8 mouse cellular contexts compared by ENCODE assay signal in the genomic region with DNA sequence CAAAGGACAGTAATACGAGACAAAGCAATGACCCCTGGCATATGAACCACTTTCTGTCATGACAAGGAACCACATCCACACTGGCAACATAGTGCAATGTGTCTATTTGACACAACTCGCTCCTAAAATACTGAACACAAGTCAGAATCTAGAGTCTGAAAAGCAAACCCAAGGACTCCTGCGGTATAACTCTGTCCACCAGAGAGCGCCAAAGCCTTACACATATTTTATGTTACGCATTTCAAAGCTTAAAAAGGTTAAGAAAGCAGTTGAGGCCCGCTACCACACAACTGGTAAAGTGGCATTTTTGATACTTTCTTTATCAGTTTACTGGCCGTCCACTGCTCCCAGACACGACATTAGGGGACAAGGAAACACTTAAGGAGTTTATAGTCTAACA. TPM values are rescaled to one million over a fixed set of nuclear protein-coding genes. Genes with fewer than 3 reads are reported as not detected.
DNase-seq lines count a peak whose midpoint lies in the region; ATAC-seq and TF ChIP-seq lines count a peak whose summit lies in the region.

No protein-coding gene starts in this region.

- DNase-seq in urinary bladder, adult 18-20 months (ENCODE audit: low spot score in 2 of 2): peak; percentile 29 to 64
- DNase-seq in urinary bladder, adult 2 months (ENCODE audit: low spot score): no peak
- DNase-seq in brain, adult 2 months (ENCODE audit: low read depth, low spot score): peak; percentile 90
- peak; percentile 76 to 95 for DNase-seq in frontal cortex, adult 2 months (ENCODE audit: extremely low spot score in 1 of 2, low spot score in 1 of 2)
- DNase-seq in kidney, adult 8-10 months: peak; percentile 35 to 86
- peak; percentile 82 for DNase-seq in limb, embryonic 14.5 days (ENCODE audit: low spot score)
- peak; percentile 75 for DNase-seq in right cerebral cortex, adult 18-20 months

- H3K9me3 ChIP-seq in limb, embryonic 14.5 days (ENCODE audit: control insufficient read depth, low read length): no peaks in the 10 kb centered on the region

- H3K36me3 ChIP-seq in limb, embryonic 14.5 days (ENCODE audit: control insufficient read depth, insufficient read depth, low read length): no peaks in the 10 kb centered on the region

- no peak overlapping the region for H3K4me2 ChIP-seq in limb, embryonic 14.5 days (replicated peaks; ENCODE audit: low read depth, low read length, severe bottlenecking)

- TF ChIP-seq POLR2A in limb, embryonic 14.5 days (IDR thresholded peaks at IDR 0.05; ENCODE audit: borderline replicate concordance, extremely low read depth, insufficient read depth, insufficient read length): no peak

- no peak for ATAC-seq in limb, embryonic 14.5 days (ENCODE audit: low FRiP score, low read depth)
- no peak for ATAC-seq in erythroblast, adult 5-6 weeks (replicated peaks; ENCODE audit: low FRiP score, poor library complexity, severe bottlenecking)

- no peak overlapping the region for H3K9ac ChIP-seq in limb, embryonic 14.5 days (ENCODE audit: low read depth, low read length, severe bottlenecking)

- H3K27ac ChIP-seq in limb, embryonic 14.5 days (replicated peaks; ENCODE audit: low read depth, low read length): no peak overlapping the region

- 9% methylated on average over 8 of the region's 8 CpGs for WGBS in limb, embryonic 14.5 days

- no peaks in the 10 kb centered on the region for H3K27me3 ChIP-seq in limb, embryonic 14.5 days (ENCODE audit: control insufficient read depth, insufficient read depth, low read length)

- no peak overlapping the region for H3K4me3 ChIP-seq in limb, embryonic 14.5 days (replicated peaks; ENCODE audit: low read length)

- peaks cover 5% of the 10 kb centered on the region; the same call in 1 of the 2 replicates for H3K4me1 ChIP-seq in limb, embryonic 14.5 days (ENCODE audit: control insufficient read depth, insufficient read depth, low read length)

RNA-seq across cellular contexts. Expression of a gene that starts 10.6 kb away (rescaled TPM):
- 2.8 and 3.1 TPM in 2 replicates for polyA plus RNA-seq in urinary bladder, adult 2 months (2012; rRNA removed)
- polyA plus RNA-seq in frontal cortex, adult 2 months (2012; rRNA removed): 39.9 and 41.7 TPM in 2 replicates
- polyA plus RNA-seq in limb, embryonic 14.5 days (2012; rRNA removed): 5.8 and 6.8 TPM in 2 replicates
- polyA plus RNA-seq in limb, embryonic 14.5 days (2014; fragmentation: Nextera tagmentation; extraction: Ambion mirVana): 6.6 and 6.8 TPM in 2 replicates
- total RNA-seq in erythroblast, adult 5-6 weeks (2015; ENCODE audit: low replicate concordance): 1.7 and 4.0 TPM in 2 replicates
- 1.2 and 2.0 TPM in 2 replicates for total RNA-seq in erythroblast, adult 5-6 weeks (2017; ENCODE audit: low replicate concordance)
